8 mouse cellular contexts compared by ENCODE assay signal in the genomic region with DNA sequence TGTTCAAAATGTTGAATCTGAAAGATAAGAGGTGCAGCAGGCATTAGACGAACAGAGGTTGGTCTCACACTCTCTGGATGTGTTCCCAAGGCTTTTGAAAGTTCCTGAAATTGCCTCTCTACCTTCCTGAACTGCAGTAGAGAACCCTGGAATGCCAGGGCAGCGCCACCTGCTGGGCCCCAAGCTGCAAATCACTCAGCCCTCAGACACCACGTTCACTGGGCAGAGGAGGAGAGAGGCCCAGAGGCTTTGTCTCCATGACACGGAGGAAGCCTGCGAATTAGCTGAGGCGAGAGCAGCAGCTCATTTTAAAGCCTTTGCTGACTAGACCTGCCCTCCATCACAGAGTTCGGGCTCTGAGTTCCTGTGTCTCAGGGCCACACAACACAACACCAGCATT. TPM values are rescaled to one million over a fixed set of nuclear protein-coding genes. Genes with fewer than 3 reads are reported as not detected.
A peak's percentile ranks its signal among the peaks of the same experiment; 100 is the strongest.
DNase-seq lines count a peak whose midpoint lies in the region; ATAC-seq lines count a peak whose summit lies in the region.

No protein-coding gene starts in this region.

- no peak overlapping the region for H3K27ac ChIP-seq in heart, embryonic 11.5 days (ENCODE audit: low read depth, low read length)

- peak; percentile 95 for DNase-seq in heart, adult 11 months
- DNase-seq in cerebellum, postnatal 10 days, result peak; percentile 78 to 80
- peak; percentile 62 for DNase-seq in hindlimb bud, embryonic 11.5 days (ENCODE audit: extremely low spot score, low read depth, low spot score)
- peak; percentile 77 to 78 for DNase-seq in left cerebral cortex, postnatal 14 days (ENCODE audit: low spot score in 2 of 2)
- peak; percentile 64 for DNase-seq in right cerebral cortex, postnatal 25 days

- H3K9ac ChIP-seq in heart, embryonic 11.5 days (ENCODE audit: low read depth, low read length), result no peak overlapping the region

- ATAC-seq in heart, embryonic 11.5 days (replicated peaks; ENCODE audit: insufficient number of reproducible peaks, low FRiP score, low TSS enrichment), result no peak
- peak; percentile 87 for ATAC-seq in frontal cortex, adult (ENCODE audit: low TSS enrichment)
- ATAC-seq in megakaryocyte progenitor cell, adult 5-6 weeks (replicated peaks; ENCODE audit: poor library complexity), result peak; percentile 85

- H3K4me2 ChIP-seq in heart, embryonic 11.5 days, result no peak overlapping the region

- intact Hi-C loops in left cerebral cortex, postnatal 14 days (cut with DNase I), result loop anchor here (1.0 to 5.0 kb wide), 2 partner anchors 89 to 143 kb away; a partner anchor contains a TSS

- H3K9me3 ChIP-seq in heart, embryonic 11.5 days (replicated peaks; ENCODE audit: control insufficient read depth, low read length), result no peaks in the 10 kb centered on the region

- H3K4me3 ChIP-seq in heart, embryonic 11.5 days (ENCODE audit: low read depth, low read length), result no peak overlapping the region

- 22% methylated on average over 7 of the region's 7 CpGs for WGBS in heart, embryonic 11.5 days (ENCODE audit: insufficient replicate concordance)

- H3K27me3 ChIP-seq in heart, embryonic 11.5 days (ENCODE audit: control insufficient read depth, insufficient read depth, low read length), result no peaks in the 10 kb centered on the region

- peaks cover 45% of the 10 kb centered on the region for H3K36me3 ChIP-seq in heart, embryonic 11.5 days (ENCODE audit: control insufficient read depth, insufficient read depth, low read length)

- H3K4me1 ChIP-seq in heart, embryonic 11.5 days (ENCODE audit: control insufficient read depth, insufficient read depth, low read length), result peaks cover 8% of the 10 kb centered on the region

RNA-seq across cellular contexts. Expression of a gene that starts 20.8 kb away (rescaled TPM):
- 14.3 and 16.2 TPM in 2 replicates for polyA plus RNA-seq in heart, embryonic 11.5 days (2014; fragmentation: Nextera tagmentation; extraction: Ambion mirVana)
- 10 to 100 TPM; 21.7 to 25.3 TPM for total RNA-seq in left cerebral cortex, postnatal 14 days (2021)
- 24.0 and 26.4 TPM in 2 replicates for total RNA-seq in megakaryocyte progenitor cell, adult 5-6 weeks (2015)
- total RNA-seq in megakaryocyte progenitor cell, adult 5-6 weeks (2017), result 10.0 and 12.5 TPM in 2 replicates
